Mouse (Mus musculus): ENCODE data around the gene Bbs2.
"Not testable (repeated sequence)": the region's sequence is repeated elsewhere in the genome, so short reads cannot be mapped to it uniquely, and the experiment has no call there.

The Bbs2 gene

GRCm38 (mm10) chr8:94098081-94098974 is at the start of gene Bbs2:
Bbs2 (minus strand) TSS chr8:94098928.
- in situ Hi-C loops (cut with MboI, MseI) = no loop called here

DNA sequence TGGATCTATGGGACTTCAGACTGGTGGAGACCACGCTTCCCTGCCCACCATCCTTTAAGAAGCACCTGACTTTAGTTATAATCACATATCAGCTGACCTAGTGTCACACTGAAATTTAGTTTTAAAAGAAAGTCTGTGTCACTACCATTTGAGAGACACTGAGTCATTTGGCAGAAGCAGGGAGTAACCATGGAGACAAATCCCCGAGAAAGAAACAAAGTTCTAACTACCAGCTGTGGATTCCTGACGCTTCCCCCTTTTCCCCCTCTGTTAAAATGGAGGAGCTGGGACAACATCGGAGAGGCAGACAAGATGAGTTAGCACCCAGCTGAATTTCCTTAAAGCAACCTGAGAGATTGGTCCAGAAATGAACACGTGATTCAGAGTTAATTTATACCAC is 49.5 kb upstream of the Bbs2 start:
- in situ Hi-C loops (cut with MboI, MseI) = no loop called here

DNA sequence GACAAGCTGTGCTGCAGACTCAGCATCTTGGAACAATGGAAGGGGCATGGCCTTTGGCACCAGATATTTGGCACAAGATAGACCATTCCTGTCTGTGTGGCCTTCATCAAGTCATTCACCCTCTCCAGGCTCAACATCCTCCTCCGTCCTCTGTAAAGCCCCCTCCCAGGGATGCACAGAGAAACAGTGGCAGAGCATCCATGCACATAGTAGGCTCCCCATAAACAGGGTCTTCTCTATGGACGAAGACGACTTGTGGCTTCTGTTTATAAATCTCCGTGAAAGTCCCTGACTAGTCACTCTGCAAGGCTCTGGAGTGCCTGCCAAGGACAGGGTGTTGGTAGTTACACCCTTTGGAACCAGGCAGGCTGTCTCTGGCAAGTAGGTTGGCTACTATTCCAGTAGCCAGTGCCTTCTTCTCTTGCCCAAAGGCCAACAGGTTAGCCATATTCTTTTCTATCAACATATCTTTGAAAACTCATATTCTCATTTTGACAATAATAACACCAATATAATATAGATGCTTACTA is 41.6 kb upstream of the Bbs2 start:
- in situ Hi-C loops (cut with MboI, MseI) = no loop called here

DNA sequence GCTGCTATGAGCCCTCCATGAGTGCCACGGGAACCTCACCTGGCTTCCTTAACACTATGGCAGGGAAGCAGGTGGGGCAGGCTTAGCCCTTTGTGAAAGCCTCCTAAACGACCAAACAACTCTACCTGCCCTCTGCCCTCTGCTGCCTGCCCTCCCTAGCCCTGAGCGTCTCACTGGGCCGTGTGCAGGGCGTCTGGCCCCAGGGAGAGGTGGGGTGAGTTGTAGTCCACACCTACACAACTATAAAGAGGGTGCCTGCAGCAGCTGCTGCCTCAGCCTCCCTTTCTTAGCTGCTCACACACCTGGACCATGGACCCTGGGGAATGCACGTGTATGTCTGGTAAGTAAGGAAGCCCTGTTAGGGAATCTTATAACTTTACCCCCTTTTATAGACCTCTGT is 38.2 kb upstream of the Bbs2 start, which contains the start of gene Mt4:
Gene Mt4 (plus strand): TSS at position 265 of the 400 bp plus-strand sequence.
- in situ Hi-C loops (cut with MboI, MseI) = no loop called here

- in situ Hi-C loops (cut with MboI, MseI) = no loop called here
Measured at GRCm38 (mm10) chr8:94136192-94136591, 37.5 kb upstream of the Bbs2 start.

GRCm38 (mm10) chr8:94135556-94135955 is 36.8 kb upstream of the Bbs2 start:
- in situ Hi-C loops (cut with MboI, MseI) = no loop called here

- in situ Hi-C loops (cut with MboI, MseI) = not testable (repeated sequence)
Measured at GRCm38 (mm10) chr8:94134601-94135000, 35.9 kb upstream of the Bbs2 start.

DNA sequence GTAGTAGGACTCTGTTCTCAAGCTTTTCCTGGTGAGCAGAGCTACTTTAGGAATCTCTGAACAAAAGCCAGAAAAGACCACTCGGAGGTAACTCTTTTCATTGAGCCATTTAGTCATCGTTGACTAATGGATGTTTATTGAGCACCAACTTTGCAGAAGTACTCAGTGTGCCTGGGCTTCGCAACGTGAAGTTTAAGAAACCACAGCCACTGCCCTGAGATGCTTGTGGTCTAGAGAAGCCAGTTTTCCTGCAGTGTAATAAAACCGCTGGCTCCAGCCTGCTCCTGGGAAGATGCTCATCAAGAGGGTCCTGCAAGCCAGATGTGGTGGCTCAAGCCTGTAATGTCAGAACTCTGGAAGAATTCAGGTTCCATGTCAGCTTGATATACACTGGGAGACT is 33.4 kb upstream of the Bbs2 start:
- in situ Hi-C loops (cut with MboI, MseI) = no loop called here

DNA sequence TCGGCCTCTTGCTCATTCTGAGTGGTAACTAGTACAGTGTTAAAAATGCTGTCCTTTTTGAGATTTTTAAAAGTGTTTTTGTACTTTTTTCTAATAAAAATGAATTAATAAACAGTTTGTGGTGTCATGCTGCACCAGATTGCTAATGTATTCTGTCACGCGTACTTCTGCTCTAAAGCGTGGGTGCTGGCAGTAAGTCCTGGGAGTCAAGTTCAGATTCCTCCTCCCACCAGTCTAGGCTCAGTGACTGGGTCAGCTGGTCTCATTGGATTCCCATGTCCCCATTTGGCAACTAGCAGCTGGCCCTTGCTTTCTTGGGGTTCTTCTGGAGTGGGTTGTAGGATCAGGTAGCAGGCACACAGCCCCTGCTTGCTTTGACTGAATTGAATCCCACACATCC is 31.4 kb upstream of the Bbs2 start:
- in situ Hi-C loops (cut with MboI, MseI) = no loop called here

GRCm38 (mm10) chr8:94129133-94129789 is 30.5 kb upstream of the Bbs2 start:
- in situ Hi-C loops (cut with MboI, MseI) = no loop called here

DNA sequence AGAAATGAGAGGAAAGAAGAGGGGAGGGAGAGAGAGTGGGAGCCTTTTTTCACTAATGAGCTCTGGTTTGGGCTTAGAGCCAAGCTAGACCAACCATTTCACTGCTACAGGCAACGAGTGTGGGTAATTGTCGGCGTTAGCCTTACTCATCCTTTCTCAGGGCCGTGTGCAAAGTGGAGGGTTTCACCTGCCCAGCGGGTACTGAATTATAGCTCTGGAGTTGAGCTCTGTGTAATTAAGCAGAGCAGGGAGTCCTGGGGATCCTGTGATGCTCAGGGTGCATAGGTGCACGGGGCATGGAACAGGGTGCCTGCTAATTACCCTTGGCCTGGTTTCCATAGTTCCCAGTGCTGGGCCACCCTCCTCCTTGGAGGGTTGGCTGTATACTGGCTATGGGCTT is 29.0 kb upstream of the Bbs2 start:
- in situ Hi-C loops (cut with MboI, MseI) = no loop called here

DNA sequence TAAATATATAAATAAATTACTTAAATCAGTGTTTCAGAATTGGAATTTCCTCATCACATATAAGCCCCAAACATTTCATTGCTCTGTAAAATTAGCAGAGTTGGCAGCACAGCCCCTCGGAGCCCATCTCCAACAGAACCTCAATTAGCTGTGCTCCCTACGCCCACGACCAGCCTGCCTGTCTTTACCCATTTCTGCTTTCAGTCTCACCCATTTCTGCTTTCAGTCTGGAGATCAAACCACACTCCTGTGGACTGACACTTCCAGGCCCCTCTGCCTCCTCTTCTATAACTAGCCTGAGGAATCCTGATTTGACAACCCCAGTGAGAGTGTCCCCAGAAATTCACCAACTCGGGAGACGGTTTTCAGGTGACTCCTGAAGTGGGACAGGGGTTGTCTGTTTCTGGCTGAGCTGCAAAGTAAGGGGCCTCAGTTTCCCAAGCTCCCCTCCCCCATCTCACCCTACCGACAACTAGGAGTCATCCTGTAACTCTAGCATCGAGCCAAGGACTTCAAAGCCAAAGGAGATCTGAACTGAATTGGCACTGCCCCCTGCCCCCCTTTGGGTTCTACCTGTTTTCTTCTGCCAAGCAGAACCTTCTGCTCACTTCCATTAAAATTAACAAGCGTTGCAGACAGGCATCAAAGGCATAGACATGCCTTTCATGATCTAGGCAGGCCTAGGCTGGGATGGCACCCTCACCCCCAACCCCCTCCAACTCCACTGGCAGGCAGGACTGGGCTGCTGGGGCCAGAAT is 24.2 kb upstream of the Bbs2 start:
- in situ Hi-C loops (cut with MboI, MseI) = no loop called here

- in situ Hi-C loops (cut with MboI, MseI) = no loop called here
Measured at GRCm38 (mm10) chr8:94121625-94122024, 22.9 kb upstream of the Bbs2 start.

GRCm38 (mm10) chr8:94118776-94119430 is 20.2 kb upstream of the Bbs2 start:
- in situ Hi-C loops (cut with MboI, MseI) = no loop called here

- in situ Hi-C loops (cut with MboI, MseI) = no loop called here
Measured at GRCm38 (mm10) chr8:94113972-94114371, 15.2 kb upstream of the Bbs2 start.

GRCm38 (mm10) chr8:94113435-94113834 is 14.7 kb upstream of the Bbs2 start:
- in situ Hi-C loops (cut with MboI, MseI) = no loop called here

DNA sequence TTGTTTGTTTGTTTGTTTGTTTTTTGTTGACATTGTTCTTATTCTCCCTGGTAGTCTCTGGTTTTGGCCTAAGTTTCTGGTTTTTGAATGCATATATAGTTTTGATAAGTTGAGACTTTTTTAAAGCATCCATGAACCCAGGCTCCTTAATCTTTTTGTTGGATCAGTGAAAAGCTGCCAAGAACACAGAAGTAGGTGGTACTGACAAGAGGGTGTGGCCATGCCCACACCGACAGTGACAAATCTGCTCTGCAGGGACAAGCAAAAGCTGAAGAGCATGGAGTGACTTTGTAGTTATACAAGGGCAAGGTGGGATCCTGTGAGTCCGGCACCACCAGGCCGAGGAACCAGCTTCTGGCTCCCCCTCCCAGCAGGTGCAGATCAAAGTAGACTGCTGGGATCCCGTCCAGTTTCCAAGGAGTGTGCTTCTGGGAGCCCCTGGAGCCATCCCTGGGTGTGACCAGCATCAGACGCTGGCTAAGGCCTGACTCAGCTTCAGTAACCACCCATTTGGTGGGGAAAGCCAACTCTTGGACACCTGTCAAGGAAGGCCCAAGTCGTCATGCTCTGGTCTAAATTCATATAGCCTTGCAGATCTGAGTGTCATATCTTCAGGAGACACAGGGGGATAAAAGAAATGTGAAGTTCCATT is 11.9 kb upstream of the Bbs2 start:
- in situ Hi-C loops (cut with MboI, MseI) = no loop called here

DNA sequence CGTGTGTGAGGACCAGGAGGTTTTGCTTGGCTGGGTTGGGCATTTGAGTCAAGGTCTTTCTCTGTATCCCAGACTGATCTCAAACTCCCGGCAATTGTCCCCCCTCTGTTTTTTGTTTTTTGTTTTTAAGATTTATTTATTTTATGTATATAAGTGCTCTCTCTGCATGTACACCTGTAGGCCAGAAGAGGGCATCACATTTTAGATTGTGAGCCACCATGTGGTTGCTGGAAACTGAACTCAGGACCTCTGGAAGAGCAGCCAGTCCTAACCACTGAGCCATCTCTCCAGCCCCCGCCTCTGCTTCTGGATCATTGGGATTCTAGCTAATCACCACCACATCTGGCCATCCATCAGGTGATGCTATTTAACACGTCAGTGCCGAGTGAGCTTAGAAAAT is 11.1 kb upstream of the Bbs2 start:
- in situ Hi-C loops (cut with MboI, MseI) = no loop called here

DNA sequence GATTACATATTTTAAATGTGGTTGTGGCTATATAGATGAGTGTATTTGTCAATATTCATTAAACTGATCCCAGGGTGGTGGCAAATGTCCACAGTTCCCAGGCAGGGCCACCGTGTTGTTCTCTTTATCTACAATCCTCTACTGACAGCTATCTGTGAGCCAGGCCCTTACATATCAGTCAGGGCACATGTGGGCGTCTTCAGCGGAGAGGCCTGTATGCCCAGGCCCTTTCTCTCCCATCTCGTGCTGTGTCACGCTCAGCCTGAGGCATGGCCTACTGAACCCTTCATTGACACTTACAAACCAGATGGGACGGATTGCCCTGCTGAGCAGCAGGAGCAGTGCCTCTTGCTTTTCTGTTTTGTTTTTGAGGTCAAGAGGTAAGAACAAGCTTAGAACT is 10.7 kb upstream of the Bbs2 start:
- in situ Hi-C loops (cut with MboI, MseI) = no loop called here

GRCm38 (mm10) chr8:94107871-94108270 is 9.1 kb upstream of the Bbs2 start:
- in situ Hi-C loops (cut with MboI, MseI) = no loop called here

DNA sequence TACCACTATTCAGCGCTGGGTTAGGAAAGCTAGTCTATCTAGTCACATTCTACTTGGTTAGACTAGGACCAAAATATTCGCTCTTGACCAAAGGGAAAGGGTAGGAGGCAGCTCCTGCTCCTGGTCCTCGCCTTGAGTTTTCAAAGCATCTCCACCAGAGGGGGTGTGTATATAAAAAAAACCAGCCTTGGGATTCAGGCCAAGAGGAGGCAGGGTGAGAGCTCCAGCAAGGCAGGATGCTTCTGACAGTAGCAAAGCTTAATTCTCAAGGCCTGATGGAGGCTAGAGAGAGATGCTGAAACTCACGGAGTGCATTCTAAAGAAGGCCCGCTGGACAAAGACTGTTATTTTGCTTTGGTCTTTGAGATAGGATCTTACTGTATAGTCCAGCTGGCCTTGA is 5.4 kb upstream of the Bbs2 start:
- in situ Hi-C loops (cut with MboI, MseI) = loop anchor here (5.0 kb wide), 2 partner anchors 73 to 98 kb away; partner anchors contain the start of gene Mt1

Data from regulatory T cell (primary cell).